Mouse (Mus musculus): ENCODE results near the gene Gucy2d. TPM values are rescaled to one million over a fixed set of nuclear protein-coding genes. Genes with fewer than 3 reads are reported as not detected.

The Gucy2d gene
- polyA plus RNA-seq, 1 experiment from 2014 or later: not detected

- Histone ChIP-seq H3K36me3 (ENCODE audit: insufficient read depth, low read length) (no peaks in the 10 kb centered on the region), H3K4me2 (ENCODE audit: low read length) (peak overlapping the region; percentile 68), H3K27ac (no peak overlapping the region), H3K9ac (ENCODE audit: low read depth, low read length) (0 out of 2 replicates have a peak overlapping the region, but pooled peaks have one; percentile 18), H3K4me1 (replicated peaks; ENCODE audit: insufficient read depth, low read length) (peaks cover 30% of the 10 kb centered on the region), H3K27me3 (ENCODE audit: insufficient read depth, low read length) (no peaks in the 10 kb centered on the region), H3K9me3 (replicated peaks; ENCODE audit: low read length) (no peaks in the 10 kb centered on the region), H3K4me3 (replicated peaks; ENCODE audit: low read depth, low read length) (peak overlapping the region; percentile 65)
- TF ChIP-seq CTCF (IDR thresholded peaks at IDR 0.05; ENCODE audit: low read depth): no peak
- 60% methylated on average over 9 of the region's 9 CpGs for WGBS
- DNase-seq (ENCODE audit: low spot score): no peak
- no peak for ATAC-seq (replicated peaks; ENCODE audit: low FRiP score, low read depth)
These were observed 51.4 kb downstream of the Gucy2d start for GRCm38 (mm10) chr7:98491451-98492200.

GRCm38 (mm10) chr7:98492331-98492730, 52.1 kb downstream of the Gucy2d start:
- no peaks in the 10 kb centered on the region for H3K9me3 ChIP-seq (replicated peaks; ENCODE audit: low read length)
- H3K4me2 ChIP-seq (ENCODE audit: low read length): peak overlapping the region; percentile 68
- H3K27ac ChIP-seq: no peak overlapping the region
- whole genome bisulfite sequencing: 62% methylated on average over 5 of the region's 5 CpGs
- peak overlapping the region; percentile 65; the same call in 1 of the 2 replicates for H3K4me3 ChIP-seq (replicated peaks; ENCODE audit: low read depth, low read length)
- DNase-seq (ENCODE audit: low spot score) (no peak), ATAC-seq (replicated peaks; ENCODE audit: low FRiP score, low read depth) (no peak)
- TF ChIP-seq CTCF (IDR thresholded peaks at IDR 0.05; ENCODE audit: low read depth): no peak
- peaks cover 29% of the 10 kb centered on the region for H3K4me1 ChIP-seq (replicated peaks; ENCODE audit: insufficient read depth, low read length)
- H3K27me3 ChIP-seq (ENCODE audit: insufficient read depth, low read length): no peaks in the 10 kb centered on the region
- H3K36me3 ChIP-seq (ENCODE audit: insufficient read depth, low read length): no peaks in the 10 kb centered on the region
- 0 out of 2 replicates have a peak overlapping the region, but pooled peaks have one; percentile 18 for H3K9ac ChIP-seq (ENCODE audit: low read depth, low read length)

GRCm38 (mm10) chr7:98493307-98493706, 53.1 kb downstream of the Gucy2d start:
- DNase-seq (ENCODE audit: low spot score): no peak
- ATAC-seq (replicated peaks; ENCODE audit: low FRiP score, low read depth): no peak
- 29% methylated on average over 2 of the region's 2 CpGs for WGBS
- Histone ChIP-seq H3K9ac (ENCODE audit: low read depth, low read length) (no peak overlapping the region), H3K27ac (no peak overlapping the region), H3K9me3 (replicated peaks; ENCODE audit: low read length) (no peaks in the 10 kb centered on the region), H3K36me3 (ENCODE audit: insufficient read depth, low read length) (no peaks in the 10 kb centered on the region), H3K4me1 (replicated peaks; ENCODE audit: insufficient read depth, low read length) (peaks cover 29% of the 10 kb centered on the region), H3K4me2 (ENCODE audit: low read length) (peak overlapping the region; percentile 12; the same call in 1 of the 2 replicates), H3K4me3 (replicated peaks; ENCODE audit: low read depth, low read length) (no peak overlapping the region), H3K27me3 (ENCODE audit: insufficient read depth, low read length) (no peaks in the 10 kb centered on the region)
- TF ChIP-seq CTCF (IDR thresholded peaks at IDR 0.05; ENCODE audit: low read depth): no peak

GRCm38 (mm10) chr7:98493901-98494480, 53.8 kb downstream of the Gucy2d start:
- ATAC-seq (replicated peaks; ENCODE audit: low FRiP score, low read depth): no peak
- peak overlapping the region; percentile 12; the same call in 1 of the 2 replicates for H3K4me2 ChIP-seq (ENCODE audit: low read length)
- no peaks in the 10 kb centered on the region for H3K27me3 ChIP-seq (ENCODE audit: insufficient read depth, low read length)
- WGBS: 63% methylated on average over 18 of the region's 18 CpGs
- H3K4me3 ChIP-seq (replicated peaks; ENCODE audit: low read depth, low read length): no peak overlapping the region
- no peaks in the 10 kb centered on the region for H3K36me3 ChIP-seq (ENCODE audit: insufficient read depth, low read length)
- no peak overlapping the region for H3K27ac ChIP-seq
- DNase-seq (ENCODE audit: low spot score): no peak
- no peak overlapping the region for H3K9ac ChIP-seq (ENCODE audit: low read depth, low read length)
- H3K4me1 ChIP-seq (replicated peaks; ENCODE audit: insufficient read depth, low read length): peaks cover 28% of the 10 kb centered on the region
- no peak for TF ChIP-seq CTCF (IDR thresholded peaks at IDR 0.05; ENCODE audit: low read depth)
- no peaks in the 10 kb centered on the region for H3K9me3 ChIP-seq (replicated peaks; ENCODE audit: low read length)

GRCm38 (mm10) chr7:98495591-98495990, 55.4 kb downstream of the Gucy2d start:
- Histone ChIP-seq H3K4me1 (replicated peaks; ENCODE audit: insufficient read depth, low read length) (peaks cover 28% of the 10 kb centered on the region), H3K27ac (no peak overlapping the region), H3K27me3 (ENCODE audit: insufficient read depth, low read length) (no peaks in the 10 kb centered on the region), H3K36me3 (ENCODE audit: insufficient read depth, low read length) (no peaks in the 10 kb centered on the region), H3K9me3 (replicated peaks; ENCODE audit: low read length) (no peaks in the 10 kb centered on the region), H3K4me2 (ENCODE audit: low read length) (no peak overlapping the region), H3K9ac (ENCODE audit: low read depth, low read length) (no peak overlapping the region), H3K4me3 (replicated peaks; ENCODE audit: low read depth, low read length) (no peak overlapping the region)
- TF ChIP-seq CTCF (IDR thresholded peaks at IDR 0.05; ENCODE audit: low read depth): no peak
- DNase-seq (ENCODE audit: low spot score) (no peak), ATAC-seq (replicated peaks; ENCODE audit: low FRiP score, low read depth) (no peak)
- 91% methylated on average over 1 of the region's 1 CpGs for WGBS

- no peak overlapping the region for H3K4me2 ChIP-seq (ENCODE audit: low read length)
- H3K9ac ChIP-seq (ENCODE audit: low read depth, low read length): no peak overlapping the region
- peaks cover 9% of the 10 kb centered on the region; the same call in 1 of the 2 replicates for H3K36me3 ChIP-seq (ENCODE audit: insufficient read depth, low read length)
- no peaks in the 10 kb centered on the region for H3K27me3 ChIP-seq (ENCODE audit: insufficient read depth, low read length)
- peaks cover 21% of the 10 kb centered on the region for H3K4me1 ChIP-seq (replicated peaks; ENCODE audit: insufficient read depth, low read length)
- H3K9me3 ChIP-seq (replicated peaks; ENCODE audit: low read length): no peaks in the 10 kb centered on the region
- 73% methylated on average over 5 of the region's 5 CpGs for WGBS
- no peak overlapping the region for H3K4me3 ChIP-seq (replicated peaks; ENCODE audit: low read depth, low read length)
- no peak for ATAC-seq (replicated peaks; ENCODE audit: low FRiP score, low read depth)
- no peak for TF ChIP-seq CTCF (IDR thresholded peaks at IDR 0.05; ENCODE audit: low read depth)
- H3K27ac ChIP-seq: no peak overlapping the region
- no peak for DNase-seq (ENCODE audit: low spot score)
These were observed 57.2 kb downstream of the Gucy2d start for GRCm38 (mm10) chr7:98497451-98497850.
